Mouse (Mus musculus): ENCODE data around the gene Ksr1.
"Not testable (repeated sequence)": the region's sequence is repeated elsewhere in the genome, so short reads cannot be mapped to it uniquely, and the experiment has no call there.

The Ksr1 gene

DNA sequence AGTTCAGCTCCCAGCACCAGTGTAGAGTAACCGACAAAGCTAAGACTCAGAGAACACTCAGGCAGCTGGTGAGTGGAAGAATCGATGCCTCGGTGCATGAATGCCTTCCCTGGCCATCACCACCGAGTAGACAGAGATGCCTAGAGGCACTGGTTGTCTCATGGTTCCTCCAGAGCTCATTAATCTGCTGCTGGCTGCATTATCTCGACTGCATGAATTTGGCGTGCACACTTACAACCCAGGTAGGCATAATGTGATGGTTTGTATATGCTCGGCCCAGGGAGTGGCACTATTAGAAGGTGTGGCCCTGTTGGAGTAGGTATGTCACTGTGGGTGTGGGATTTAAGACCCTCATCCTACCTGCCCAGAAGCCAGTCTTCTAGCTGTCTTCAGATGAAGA, 137.3 kb downstream of the Ksr1 start:
- DNase-seq (ENCODE audit: low read depth), result no peak

DNA sequence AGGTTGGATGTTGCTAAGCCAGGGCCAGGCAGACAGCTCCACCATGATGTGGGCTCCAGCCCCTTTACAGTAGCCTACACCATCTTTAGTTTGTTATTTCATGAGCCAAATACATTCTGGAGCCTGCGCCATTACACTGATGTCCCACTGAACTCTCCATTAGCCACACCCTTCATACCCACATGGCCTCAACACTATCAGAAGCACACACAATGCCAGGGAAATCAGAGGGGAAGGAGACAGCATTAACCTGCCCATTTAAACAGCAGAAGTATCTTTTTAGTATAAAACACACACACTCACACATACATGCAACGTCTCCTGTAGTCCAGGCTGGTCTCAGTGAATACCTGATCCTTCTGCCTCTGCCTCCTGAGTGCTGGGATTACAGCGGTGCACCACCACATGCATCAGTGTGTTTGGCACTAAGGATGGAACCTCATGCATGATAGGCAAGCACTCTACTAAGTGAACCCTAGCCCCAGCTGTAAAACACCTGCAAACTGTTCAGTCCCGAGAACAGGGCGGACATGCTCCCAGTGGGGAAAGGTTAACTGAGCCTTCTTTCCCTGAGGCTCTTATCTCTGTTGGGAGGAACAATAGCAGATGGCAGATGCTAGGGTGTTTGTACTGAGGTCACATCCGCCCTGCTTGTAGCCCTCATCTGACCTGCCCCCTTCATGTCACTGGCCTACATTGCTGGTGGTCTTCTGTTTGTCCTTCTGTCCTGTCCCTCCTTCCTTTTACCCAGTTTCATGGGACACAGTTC, 138.0 kb downstream of the Ksr1 start:
- no peak for DNase-seq (ENCODE audit: low read depth)

DNA sequence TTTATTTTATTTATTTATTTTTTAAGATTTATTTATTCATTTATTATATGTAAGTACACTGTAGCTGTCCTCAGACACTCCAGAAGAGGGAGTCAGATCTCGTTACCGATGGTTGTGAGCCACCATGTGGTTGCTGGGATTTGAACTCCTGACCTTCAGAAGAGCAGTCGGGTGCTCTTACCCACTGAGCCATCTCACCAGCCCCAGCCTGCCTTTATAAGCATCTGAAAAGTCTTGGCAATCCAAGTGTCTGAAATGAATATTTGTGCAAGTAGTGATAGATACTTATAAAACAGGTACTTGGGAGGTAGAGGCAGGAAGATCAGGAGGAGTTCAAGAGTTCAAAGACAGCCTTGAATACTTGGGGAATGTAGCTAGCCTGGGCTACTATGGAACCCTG, 138.9 kb downstream of the Ksr1 start:
- not testable (repeated sequence) for DNase-seq (ENCODE audit: low read depth)

DNA sequence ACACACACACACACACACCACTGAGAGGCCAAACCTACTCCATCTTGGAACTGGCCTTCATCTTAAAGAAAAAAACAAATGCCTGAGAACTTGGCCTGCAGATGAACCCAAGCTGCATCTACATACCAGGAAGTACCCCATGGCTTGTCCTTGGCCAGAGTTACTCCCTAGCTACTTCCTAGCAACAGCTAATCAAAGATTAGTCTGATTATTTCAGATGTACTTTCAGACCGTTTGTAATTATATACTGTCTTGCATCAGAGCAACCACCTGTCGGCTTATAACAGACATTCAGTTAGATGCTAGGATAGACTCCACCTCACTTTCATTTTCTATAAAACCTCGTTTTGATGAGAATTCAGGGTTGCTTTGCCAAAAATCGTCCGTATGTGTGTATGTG, 139.8 kb downstream of the Ksr1 start:
- no peak for DNase-seq (ENCODE audit: low read depth)

DNA sequence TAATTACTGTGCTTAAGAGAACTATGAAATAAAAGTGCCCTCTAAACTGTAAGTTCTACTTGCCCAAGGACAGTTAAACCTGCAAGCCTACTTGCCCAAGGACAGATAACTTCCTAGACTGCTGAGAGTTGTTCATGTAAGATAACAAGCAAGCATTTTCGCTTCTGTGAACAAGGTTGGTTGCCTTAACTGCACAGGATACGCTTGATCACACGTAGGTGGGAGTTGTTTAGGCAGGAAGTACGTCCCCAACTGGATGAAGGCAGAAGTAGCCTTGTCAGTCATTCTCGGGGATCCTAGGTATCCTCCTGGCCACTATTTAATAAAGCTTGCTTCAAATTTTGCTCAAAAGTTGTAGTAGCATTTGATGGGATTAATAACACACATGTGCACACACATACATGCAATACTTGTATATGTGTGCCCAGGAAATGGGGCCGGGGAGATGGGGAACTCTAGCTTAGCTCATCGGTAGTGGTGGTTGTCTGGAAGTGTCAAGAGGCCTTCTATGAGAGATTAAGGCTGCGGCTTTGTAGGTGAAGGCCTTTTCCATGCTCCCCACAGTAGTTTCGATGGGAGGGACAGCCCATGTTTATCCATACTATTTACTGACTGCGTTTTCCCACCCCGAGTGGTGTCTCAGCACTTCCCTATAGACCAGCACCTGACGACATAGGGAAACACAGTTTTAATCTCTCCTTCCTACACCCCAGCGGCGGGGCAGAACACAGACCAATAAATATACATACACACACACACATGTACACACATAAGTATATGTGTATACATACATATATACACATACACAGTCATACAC, 140.4 kb downstream of the Ksr1 start:
- peak; percentile 46 for DNase-seq (ENCODE audit: low read depth)

DNA sequence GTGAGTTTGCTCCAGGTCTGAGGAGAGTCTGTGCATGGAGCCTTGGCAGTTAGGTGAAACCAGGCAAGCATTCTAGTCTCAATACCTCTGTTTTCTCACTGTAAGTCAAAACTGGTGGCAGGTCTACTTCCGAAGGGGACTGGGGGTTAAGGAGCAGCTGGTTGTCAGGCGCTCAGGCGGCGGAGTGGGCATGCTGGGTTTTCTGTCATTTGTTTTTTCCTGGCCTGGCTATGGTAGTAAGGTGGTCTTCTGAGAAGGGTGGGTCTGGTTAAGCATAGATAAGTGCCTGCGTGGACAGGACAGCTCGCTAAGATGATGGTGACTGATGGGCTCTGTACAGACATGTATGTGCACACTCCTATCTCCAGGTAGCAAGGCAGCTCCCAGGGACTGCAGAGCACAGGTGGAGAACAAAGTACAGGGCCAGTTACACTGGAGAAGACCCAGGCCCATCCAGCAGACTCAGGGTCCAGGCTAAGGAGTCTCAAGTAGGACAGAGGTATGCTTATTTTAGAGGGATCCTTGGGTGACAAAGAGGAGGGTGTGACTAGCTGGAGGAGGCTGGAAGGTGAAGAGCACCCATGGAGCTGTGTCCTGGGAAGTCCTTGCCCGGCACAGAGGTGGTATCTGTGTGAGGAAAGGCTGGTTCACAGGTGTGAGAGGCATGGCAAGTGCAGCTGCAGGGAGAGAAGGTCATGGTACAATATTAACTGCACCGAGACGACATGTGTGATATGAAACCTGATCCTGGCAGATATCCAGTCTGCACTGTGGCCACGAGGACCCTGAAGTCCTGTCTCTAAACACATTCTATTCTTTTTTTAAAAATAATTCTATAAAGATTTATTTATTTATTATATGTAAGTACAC, 142.2 kb downstream of the Ksr1 start:
- DNase-seq (ENCODE audit: low read depth), result no peak

DNA sequence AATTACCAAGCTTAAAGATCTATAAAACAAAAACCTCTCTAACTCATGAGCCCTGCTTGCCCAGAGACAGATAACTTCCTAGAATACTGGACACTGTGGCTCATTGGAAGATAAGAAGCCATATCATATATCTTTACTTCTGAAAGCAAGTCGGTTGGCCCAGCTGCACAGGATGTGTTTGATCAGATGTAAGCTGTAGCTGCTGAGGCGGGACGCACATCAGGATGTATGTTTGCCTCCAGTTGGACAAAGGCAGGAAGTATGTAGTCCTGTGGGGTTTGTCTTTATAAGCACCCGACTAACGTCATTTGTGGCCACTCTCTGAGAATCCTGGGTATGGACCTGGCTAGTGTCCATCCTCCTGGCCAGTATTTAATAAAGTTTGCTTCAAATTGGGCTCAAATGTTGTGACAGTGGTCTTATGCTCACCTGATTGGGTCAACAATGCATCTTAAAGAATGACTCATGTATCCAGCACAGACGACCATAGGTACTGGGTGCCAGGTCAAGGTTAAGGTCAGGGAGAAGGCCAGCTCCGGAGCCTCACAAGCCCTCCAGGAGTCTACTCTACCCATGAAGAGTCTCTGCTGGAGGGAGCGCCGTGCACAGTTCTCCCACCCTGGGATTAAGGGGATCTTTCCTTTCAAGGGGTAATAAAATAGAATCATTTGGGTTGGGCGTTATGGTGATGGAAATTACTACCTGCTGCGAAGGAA, 143.0 kb downstream of the Ksr1 start:
- DNase-seq (ENCODE audit: low read depth), result no peak

DNA sequence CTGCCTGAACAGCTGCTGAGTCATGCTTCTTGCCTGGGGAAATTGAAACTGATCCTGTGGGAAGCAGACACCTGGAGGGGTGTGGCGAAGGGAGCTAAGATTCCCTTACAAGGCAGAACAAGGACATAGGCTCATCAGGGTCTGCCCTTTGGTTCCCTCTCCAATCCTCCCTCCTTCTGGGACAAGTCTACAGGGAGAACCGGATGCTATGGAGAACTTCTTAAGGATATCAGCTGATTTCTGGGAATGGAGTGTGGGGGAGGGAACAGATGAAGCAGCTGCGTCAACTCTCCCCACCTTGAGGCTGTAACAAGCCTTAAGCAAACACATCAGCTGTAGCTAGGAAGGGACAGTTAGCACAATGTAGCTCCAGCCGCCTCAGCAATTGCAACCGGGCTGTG, 143.7 kb downstream of the Ksr1 start:
- DNase-seq (ENCODE audit: low read depth), result no peak

DNA sequence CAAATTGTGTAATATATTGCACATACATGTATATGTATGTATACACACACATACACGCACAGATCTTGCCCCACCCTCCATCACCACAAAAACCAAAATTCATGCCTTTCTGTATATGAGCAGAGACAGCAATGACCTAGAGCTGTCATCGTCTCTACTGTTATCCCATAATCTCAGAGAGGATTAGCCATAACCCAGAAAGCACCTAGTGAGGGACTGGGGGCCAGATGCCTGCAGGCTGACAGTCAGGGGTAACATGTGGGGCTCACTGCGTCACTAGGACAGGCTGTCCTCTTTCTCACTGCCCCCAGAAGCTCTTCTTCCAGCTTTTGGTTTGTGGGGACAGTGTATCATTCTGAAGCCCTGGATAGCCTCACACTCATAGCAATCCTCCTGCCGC, 144.3 kb downstream of the Ksr1 start:
- DNase-seq (ENCODE audit: low read depth), result no peak

DNA sequence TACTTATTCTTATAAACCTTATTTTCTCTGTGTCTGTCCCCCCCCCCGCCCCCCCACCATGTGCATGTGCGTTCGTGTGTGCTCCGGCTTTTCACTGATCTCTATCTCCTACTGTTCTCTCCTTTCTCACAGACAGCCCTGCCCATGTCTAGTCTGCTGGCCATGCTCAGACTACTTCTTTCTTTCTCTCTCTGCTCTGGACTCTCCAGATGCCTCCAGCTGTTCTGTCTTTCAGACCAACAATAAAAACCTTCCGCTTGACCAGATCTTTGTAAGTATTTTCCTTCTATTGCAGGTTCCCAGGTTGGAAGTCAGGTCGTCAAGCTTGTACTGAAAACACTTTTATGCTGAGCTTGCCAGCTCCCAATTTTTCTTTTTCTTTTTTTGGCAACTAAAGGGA, 147.1 kb downstream of the Ksr1 start:
- DNase-seq (ENCODE audit: low read depth), result no peak

DNA sequence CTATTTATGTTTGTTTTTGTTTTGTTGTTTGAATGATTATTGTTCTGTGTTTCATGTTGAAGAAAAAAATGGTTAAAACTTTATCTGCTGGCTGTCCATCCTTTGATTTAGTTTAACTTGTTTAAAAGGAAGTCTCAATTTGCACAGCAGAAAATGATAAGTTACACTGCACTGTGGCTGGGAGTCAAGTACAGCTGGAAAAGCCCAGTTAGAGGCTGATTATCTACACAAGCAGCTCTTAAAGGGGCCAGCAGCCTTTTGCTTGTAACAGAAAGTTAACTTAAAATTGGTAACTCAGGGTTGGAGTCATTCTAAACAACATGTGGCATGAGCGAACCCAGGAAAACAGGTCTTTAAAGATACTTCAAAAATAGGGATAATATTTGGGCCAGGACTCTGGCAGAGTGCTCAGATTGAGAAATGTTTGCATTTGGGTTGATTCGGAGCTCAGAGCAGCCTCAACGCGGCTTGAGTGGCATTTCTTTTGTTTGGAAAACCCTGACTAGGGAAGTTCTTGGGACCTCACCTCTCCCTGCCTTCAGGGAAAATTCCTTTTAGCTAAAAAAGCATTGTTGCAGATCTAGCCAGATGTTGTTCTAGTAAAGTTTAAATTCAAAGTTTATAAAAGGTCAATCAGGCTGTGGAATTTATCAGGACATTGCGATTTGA, 155.2 kb downstream of the Ksr1 start:
- DNase-seq (ENCODE audit: low read depth), result not testable (repeated sequence)

DNA sequence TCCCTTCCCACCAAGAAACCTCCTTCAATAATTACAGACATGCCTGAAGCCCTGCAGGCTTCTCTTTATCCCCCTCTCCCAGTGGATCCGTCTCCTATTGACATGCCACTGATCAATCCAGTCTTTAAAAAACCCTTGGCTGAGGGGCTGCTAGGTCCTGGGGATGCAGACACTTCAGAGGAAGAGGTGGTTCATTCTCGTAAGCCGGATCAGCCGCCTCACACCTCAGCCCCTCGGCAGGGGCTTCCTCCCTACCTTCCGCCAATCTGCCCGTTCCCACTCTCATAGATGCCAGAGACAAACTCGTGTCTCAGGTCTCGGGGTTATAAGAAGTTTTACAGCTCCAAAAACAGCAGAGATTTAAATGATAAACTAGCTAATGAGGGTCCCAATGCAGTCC, 156.1 kb downstream of the Ksr1 start:
- DNase-seq (ENCODE audit: low read depth), result no peak

DNA sequence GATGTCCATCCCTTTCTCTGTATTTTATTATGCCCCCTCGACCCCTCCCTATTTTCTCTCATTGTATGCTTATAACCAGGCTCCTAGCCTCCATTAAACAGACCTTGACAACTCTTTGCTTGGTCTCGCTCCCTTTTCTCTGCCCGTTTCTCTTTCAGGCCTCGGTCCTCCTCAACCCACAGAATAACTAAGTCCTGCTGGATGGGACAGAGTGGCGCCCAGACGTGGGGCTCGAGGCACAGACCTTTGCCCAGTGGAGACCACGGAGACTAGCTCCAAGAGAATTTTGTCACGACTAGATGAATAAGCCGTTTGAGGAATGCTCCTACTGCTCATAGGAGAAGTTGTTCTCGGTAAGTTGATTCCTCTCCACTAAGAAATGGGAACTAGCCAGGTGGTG, 157.0 kb downstream of the Ksr1 start:
- DNase-seq (ENCODE audit: low read depth), result not testable (repeated sequence)

DNA sequence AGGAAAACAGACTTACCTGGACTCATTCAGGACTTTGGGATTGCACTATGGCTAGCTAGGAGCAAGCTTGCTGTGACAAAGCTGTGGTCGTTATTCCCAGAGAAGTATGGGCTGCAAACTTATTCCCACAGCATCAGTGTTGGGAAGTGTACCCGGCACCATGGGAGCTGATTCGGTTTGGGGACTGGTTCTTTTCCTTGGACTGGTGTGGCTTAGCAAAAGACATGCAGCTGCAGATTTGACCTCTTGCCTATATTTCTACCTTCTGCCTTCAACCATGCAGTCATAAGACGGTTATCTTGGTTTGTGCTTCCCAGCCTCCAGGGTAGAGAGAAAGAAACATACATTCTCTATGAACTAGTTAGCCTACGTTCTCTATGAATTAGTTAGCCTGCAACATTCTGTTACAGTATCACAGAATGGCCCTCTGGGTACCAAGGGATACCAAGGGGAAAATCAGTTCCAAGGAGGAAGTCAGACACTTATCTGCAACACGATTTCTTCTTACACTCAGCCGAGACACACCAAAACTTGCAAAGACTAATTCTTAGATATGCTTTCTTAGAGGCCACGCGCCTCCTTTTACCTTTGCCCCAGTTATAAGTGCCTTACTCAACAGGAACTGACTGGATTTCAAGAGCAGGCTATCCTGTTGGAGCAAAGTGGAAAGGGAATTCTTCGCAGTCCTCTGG, 159.8 kb downstream of the Ksr1 start:
- DNase-seq (ENCODE audit: low read depth), result no peak

DNA sequence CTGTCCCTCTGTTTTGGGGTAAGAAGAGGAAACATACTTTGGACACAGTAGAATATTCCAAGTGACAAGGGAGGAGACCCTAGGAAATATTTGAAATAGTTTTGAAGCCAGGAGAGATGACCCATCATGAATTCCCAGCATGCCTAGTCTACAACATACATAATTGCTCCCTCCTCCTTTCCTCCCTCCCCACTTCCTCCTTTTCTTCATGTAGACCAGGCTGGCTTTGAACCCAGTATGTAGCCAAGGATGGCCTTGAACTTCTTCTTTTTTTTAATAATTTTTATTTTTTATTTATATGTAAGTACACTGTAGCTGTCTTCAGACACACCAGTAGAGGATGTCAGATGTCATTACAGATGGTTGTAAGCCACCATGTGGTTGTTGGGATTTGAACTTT, 160.7 kb downstream of the Ksr1 start:
- DNase-seq (ENCODE audit: low read depth), result no peak

DNA sequence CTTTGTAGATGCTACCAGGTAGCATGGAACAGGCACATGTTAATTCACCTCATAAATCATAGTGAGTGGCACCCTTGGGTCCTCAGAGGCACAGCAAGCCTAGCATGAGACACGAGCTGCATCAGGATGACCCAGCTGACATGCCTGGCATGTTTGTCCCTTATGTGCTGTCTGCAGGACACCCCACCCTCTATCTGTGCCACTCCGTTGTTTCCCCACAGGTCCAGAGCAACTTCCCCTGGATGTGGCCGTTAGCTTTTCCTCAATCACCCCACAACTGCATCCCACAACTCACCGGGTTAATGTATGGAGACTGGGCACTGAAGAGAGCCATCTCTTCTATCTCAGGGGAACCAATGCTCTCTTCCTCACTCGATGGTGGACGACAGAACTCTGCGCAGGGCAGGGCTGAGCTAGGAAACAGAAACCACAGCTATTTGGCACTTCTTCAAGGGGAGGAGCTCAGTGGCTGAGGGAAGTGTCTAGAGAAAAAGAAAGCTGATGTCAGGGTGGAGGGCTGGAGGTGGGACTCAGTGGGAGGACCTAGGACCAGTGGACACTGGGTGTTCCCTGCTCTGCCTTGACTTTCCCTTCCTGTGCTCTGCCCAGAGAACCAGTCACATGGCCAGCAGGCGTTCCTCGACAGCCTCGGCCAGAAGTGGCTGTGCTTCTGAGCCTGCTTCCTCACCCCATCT, 161.6 kb downstream of the Ksr1 start, which contains the start of gene Lgals9:
TSS of gene Lgals9 (minus strand) at position 464 of the 695 bp plus-strand sequence.
- peak; percentile 50 for DNase-seq (ENCODE audit: low read depth)

DNA sequence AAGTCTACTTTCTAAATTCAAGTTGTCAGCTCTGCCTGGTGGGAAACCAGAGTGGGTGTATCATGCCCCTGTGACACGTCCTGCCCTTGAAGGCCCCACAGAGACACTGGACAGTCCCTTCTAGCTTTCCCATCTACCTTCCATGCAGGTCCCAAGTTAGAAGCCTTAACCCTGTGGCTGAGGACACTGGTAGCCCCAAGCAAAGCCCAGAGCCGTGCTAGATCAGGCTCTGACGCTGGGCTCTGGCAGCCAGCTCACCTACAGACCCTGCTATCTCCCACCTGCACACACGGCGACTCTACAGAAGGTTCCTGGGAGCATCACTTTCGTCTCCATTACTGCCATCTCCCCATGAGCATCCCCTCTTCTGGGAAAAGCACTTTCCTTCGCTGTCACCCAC, 162.7 kb downstream of the Ksr1 start:
- DNase-seq (ENCODE audit: low read depth), result no peak

DNA sequence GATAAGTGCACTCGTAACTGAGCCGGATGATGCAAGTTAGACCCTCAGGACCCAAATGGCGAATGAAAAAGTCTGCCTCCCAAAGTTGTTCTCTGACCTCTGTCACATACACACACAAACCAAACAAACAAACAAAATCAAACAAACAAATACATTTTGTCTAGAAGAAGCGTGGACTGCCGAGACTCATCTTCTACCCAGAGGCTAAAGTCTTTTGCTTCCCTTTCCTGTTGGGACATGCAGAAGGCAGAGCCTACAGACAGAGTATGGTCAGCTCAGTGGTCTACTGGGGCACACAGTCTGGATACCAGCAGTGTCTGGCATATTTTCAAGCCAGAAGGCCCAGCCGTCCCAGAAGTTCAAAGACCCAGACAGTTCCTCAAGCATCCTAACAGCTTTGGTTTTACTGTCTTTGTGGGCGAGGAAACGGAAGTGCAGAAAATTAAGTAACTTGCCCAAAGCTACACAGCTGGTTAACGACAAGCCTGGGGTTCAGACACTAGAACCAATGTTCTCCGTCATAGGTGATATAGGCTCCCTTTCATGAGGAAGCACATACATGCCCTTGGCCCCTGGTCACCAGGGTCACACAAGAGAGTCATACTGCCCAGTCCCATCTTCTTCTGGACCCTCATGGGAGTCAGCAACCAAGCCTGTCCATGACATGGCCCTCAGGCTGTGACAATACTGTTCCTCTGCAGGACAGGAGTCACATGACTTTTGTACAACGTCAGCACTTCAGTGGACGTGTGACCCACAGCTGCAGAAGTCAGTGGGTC, 163.5 kb downstream of the Ksr1 start:
- DNase-seq (ENCODE audit: low read depth), result no peak

DNA sequence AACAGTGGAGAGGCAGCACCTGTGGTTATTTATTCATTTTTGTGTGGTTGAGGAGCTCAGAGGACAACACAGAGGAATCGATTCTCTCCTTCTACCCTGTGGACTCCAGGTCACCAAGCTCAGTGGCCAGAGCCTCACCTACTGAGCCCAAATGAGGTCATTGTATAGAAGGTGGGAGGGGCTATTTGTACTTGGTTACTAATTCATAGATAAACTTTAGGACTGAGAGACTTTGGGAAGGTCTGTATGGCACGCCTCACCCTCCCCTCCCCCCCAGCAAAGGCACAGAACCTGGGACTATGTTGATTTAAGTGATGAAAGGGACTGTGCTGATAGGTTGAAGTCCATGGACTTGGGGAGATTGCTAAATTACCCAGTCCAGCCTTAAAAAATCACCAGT, 164.2 kb downstream of the Ksr1 start:
- DNase-seq (ENCODE audit: low read depth), result no peak
